Mouse (Mus musculus): Measurements from ENCODE around the gene Dennd4a.

- TF ChIP-seq GATA1 (IDR thresholded peaks at IDR 0.05; ENCODE audit: borderline replicate concordance, low read length) = no peak
- TF ChIP-seq FLI1 (IDR thresholded peaks at IDR 0.05; ENCODE audit: low read length) = no peak
Measured at GRCm38 (mm10) chr9:64806335-64807060, 4.6 kb upstream of the Dennd4a start.

Data from megakaryocyte, embryonic 14.5 days (primary cell).